10 mouse cellular contexts compared by ENCODE assay signal in the genomic region with DNA sequence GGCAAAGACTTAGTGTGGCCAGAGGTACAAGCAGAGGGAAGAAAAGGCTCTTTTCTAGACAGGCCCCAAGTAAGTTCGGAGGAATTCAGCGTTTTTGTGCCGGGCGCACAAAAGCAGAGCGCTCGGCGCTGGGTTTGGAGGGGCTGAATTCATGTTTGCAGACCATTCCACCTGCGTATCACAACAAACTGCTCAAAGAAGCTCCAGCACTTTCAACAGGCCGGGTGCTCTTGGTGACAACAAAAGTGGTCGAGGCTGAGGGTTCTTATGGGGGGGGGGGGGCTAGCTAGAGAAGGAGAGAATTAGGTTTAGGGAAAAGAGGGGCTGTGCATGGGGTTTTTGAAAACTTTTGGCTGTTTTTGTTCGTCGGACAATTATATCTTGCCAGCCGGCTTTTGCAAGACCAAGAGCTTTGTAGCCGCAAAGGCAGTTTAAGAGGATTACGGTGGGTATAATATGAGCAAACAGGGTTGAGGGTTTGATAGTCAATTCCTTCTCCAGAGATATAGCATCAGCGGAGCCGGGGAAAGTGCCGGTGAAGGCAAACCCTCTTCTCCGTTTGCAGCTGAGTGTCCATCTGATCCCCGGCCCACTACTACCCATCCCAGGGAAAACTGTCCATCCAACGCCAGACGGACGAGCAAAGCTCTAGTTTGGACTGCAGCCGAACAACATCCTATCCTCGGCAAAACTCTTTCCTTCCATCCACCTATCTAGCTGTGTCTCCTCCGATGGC. TPM values are rescaled to one million over a fixed set of nuclear protein-coding genes. Genes with fewer than 3 reads are reported as not detected.
DNase-seq lines count a peak whose midpoint lies in the region; ATAC-seq and TF ChIP-seq lines count a peak whose summit lies in the region.
"Had no signal": no experiment of that assay in that cellular context is flagged by ENCODE, and none has a peak within 500 bp of the region (broad histone marks: within the 10 kb centered on the region; RNA-seq: fewer than 3 reads in every experiment).

No protein-coding gene starts in this region.

- TF ChIP-seq CTCF in forebrain, postnatal 0 days (IDR thresholded peaks at IDR 0.05; ENCODE audit: low read depth) = no peak

- no peak overlapping the region for H3K9ac ChIP-seq in heart, embryonic 15.5 days
- peak overlapping the region; percentile 57 for H3K9ac ChIP-seq in forebrain, postnatal 0 days
- H3K9ac ChIP-seq in midbrain, embryonic 13.5 days (replicated peaks) = no peak overlapping the region
- H3K9ac ChIP-seq: liver, embryonic 13.5 days had no signal

- no peaks in the 10 kb centered on the region for H3K36me3 ChIP-seq in heart, embryonic 15.5 days
- no peaks in the 10 kb centered on the region for H3K36me3 ChIP-seq in forebrain, postnatal 0 days (ENCODE audit: insufficient read depth)
- H3K36me3 ChIP-seq in midbrain, embryonic 13.5 days = no peaks in the 10 kb centered on the region
- H3K36me3 ChIP-seq: liver, embryonic 13.5 days had no signal

- WGBS in heart, embryonic 15.5 days = 3% methylated on average over 26 of the region's 26 CpGs
- WGBS in forebrain, postnatal 0 days = 3% methylated on average over 26 of the region's 26 CpGs
- 1% methylated on average over 26 of the region's 26 CpGs for WGBS in midbrain, embryonic 13.5 days

- H3K4me1 ChIP-seq in heart, embryonic 15.5 days (replicated peaks) = peaks cover 28% of the 10 kb centered on the region
- no peaks in the 10 kb centered on the region for H3K4me1 ChIP-seq in forebrain, postnatal 0 days (ENCODE audit: insufficient read depth)
- H3K4me1 ChIP-seq in midbrain, embryonic 13.5 days (replicated peaks) = peaks cover 35% of the 10 kb centered on the region
- H3K4me1 ChIP-seq: liver, embryonic 13.5 days had no signal

- ATAC-seq in heart, embryonic 15.5 days (replicated peaks; ENCODE audit: insufficient number of reproducible peaks, insufficient read depth, low FRiP score, low read depth) = no peak
- 0 out of 2 replicates have a peak, but pooled peaks have one; percentile 1 for ATAC-seq in forebrain, postnatal 0 days
- no peak for ATAC-seq in midbrain, embryonic 13.5 days

- H3K4me3 ChIP-seq in heart, embryonic 15.5 days = peak overlapping the region; percentile 43
- peak overlapping the region; percentile 42 for H3K4me3 ChIP-seq in forebrain, postnatal 0 days (ENCODE audit: low read depth, low read length)
- H3K4me3 ChIP-seq in midbrain, embryonic 13.5 days (replicated peaks) = 0 out of 2 replicates have a peak overlapping the region, but pooled peaks have one; percentile 14
- H3K4me3 ChIP-seq: liver, embryonic 13.5 days had no signal

- DNase-seq in heart, adult 8-10 months (ENCODE audit: low spot score) = no peak
- peak; percentile 51 for DNase-seq in embryo, embryonic 10 days (ENCODE audit: low spot score)
- peak; percentile 65 for DNase-seq in forebrain, postnatal 0 days
- no peak for DNase-seq in right cerebral cortex, adult 2 months (ENCODE audit: low spot score in 2 of 2)
- no peak for DNase-seq in urinary bladder, postnatal 36 days (ENCODE audit: low spot score in 2 of 2)
- DNase-seq in urinary bladder, postnatal 25 days (ENCODE audit: low spot score) = no peak
- DNase-seq: liver, embryonic 13.5 days had no signal

- peak overlapping the region; percentile 62 for H3K4me2 ChIP-seq in heart, embryonic 15.5 days
- H3K4me2 ChIP-seq in forebrain, postnatal 0 days (ENCODE audit: low read depth) = peak overlapping the region; percentile 56
- peak overlapping the region; percentile 37 for H3K4me2 ChIP-seq in midbrain, embryonic 13.5 days (replicated peaks)
- H3K4me2 ChIP-seq: liver, embryonic 13.5 days had no signal

- no peaks in the 10 kb centered on the region for H3K9me3 ChIP-seq in heart, embryonic 15.5 days (replicated peaks)
- H3K9me3 ChIP-seq in forebrain, postnatal 0 days (ENCODE audit: low read length) = no peaks in the 10 kb centered on the region
- no peaks in the 10 kb centered on the region for H3K9me3 ChIP-seq in midbrain, embryonic 13.5 days
- H3K9me3 ChIP-seq: liver, embryonic 13.5 days had no signal

- no peak overlapping the region for H3K27ac ChIP-seq in heart, embryonic 15.5 days
- H3K27ac ChIP-seq in forebrain, postnatal 0 days (ENCODE audit: low read depth, low read length) = peak overlapping the region; percentile 87
- no peak overlapping the region for H3K27ac ChIP-seq in midbrain, embryonic 13.5 days
- H3K27ac ChIP-seq: liver, embryonic 13.5 days had no signal

- peaks cover 99% of the 10 kb centered on the region for H3K27me3 ChIP-seq in heart, embryonic 15.5 days
- H3K27me3 ChIP-seq in forebrain, postnatal 0 days (ENCODE audit: insufficient read depth, low read length) = peaks cover 33% of the 10 kb centered on the region
- peaks cover 100% of the 10 kb centered on the region for H3K27me3 ChIP-seq in midbrain, embryonic 13.5 days

RNA-seq across cellular contexts. Expression of gene Fezf2, which starts 1.0 kb away (rescaled TPM):
- 0.09 and 0.20 TPM in 2 replicates for polyA plus RNA-seq in heart, embryonic 15.5 days (2015; fragmentation: Nextera tagmentation; extraction: Ambion mirVana)
- total RNA-seq in heart, adult 8-10 months (2022) = not detected
- total RNA-seq in forebrain, postnatal 0 days (2014; rRNA removed) = 26.8 and 27.5 TPM in 2 replicates
- 40.7 and 42.2 TPM in 2 replicates for polyA plus RNA-seq in forebrain, postnatal 0 days (2015; fragmentation: Nextera tagmentation; extraction: Ambion mirVana)
- polyA plus RNA-seq in midbrain, embryonic 13.5 days (2015; fragmentation: Nextera tagmentation; extraction: Ambion mirVana) = 6.9 and 8.1 TPM in 2 replicates
- total RNA-seq: gastrocnemius, adult 8-10 months had no signal
- polyA plus RNA-seq: liver, embryonic 13.5 days had no signal

Comparison
In these comparisons a context has a peak if more than half of its experiments do, and no peak if none do; other contexts are left out.
1. DNase-seq: peak in embryo, embryonic 10 days (single experiment) and forebrain, postnatal 0 days (single experiment); none in heart, adult 8-10 months (single experiment), right cerebral cortex, adult 2 months (0 of 2), urinary bladder, postnatal 36 days (0 of 2) and urinary bladder, postnatal 25 days (single experiment).
2. Peak in every context shown above with its lines, with median percentiles within 50 percentile points of each other: H3K4me2 ChIP-seq and H3K4me3 ChIP-seq.